Mouse (Mus musculus) right cerebral cortex, adult 18-20 months (tissue): Measurements from ENCODE around the gene Lrba.

ENCODE experiments used
- DNase-seq: peaks from one replicate; pipeline ENCODE4 v3.0.0; 2022; ENCODE audit warnings: mixed read lengths

The Lrba gene

GRCm38 (mm10) chr3:86804265-86804664 is 579.8 kb downstream of the Lrba start:
- peak; percentile 84 for DNase-seq

DNA sequence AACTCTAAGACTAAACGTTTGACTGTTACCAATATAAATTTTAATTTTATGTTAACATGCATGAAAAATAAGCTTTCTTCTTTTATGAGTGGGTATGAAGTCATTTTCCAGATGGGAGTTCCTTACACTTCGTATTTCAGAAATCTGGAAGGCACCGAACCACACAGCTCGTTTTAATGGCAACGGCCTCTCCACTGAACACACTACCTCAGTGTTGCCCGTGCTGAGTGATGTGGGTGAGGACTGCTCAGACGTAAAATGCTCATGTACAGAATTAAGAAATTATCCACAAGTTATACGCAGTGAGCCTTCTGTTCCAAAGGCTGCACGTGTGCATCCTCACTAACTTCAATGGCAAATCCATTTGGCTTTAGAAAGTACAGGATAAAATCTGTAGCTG is 582.4 kb downstream of the Lrba start:
- DNase-seq: no peak

DNA sequence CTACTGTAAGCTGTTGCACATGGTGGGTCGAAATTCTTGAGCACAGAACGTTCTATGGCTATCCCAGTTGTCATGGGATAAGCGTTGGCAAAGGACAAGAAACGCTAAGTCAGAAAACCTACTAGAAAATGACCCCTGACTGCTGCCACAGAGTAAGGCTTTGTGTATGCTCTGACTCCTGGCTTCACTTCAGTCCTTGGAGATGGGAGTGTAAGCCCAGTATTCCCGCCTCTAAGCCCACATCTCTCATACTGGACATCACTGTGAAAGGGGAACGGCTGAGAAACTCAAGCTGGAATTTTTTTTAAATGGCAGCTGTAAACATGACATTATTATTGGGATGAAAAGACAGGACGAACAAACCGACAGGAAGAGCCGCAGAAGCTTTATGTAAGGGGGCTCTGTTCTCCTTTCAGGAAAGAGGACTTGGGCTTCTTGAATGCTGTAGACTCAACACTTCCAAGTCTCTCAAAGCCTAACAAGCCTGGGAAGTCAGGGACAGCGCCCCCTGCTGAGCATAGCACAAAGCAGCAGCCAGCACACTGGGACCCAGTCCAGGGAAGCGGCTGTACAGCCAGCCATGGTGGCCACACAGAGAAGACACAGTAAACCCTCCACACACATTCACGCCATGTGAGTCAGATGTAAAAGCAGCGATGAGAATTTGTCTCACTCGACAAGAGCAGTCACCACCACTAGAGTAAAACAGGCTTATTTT is 583.4 kb downstream of the Lrba start:
- DNase-seq: peak; percentile 60

- DNase-seq: peak; percentile 67
These were observed 584.7 kb downstream of the Lrba start for GRCm38 (mm10) chr3:86809199-86809598.

DNA sequence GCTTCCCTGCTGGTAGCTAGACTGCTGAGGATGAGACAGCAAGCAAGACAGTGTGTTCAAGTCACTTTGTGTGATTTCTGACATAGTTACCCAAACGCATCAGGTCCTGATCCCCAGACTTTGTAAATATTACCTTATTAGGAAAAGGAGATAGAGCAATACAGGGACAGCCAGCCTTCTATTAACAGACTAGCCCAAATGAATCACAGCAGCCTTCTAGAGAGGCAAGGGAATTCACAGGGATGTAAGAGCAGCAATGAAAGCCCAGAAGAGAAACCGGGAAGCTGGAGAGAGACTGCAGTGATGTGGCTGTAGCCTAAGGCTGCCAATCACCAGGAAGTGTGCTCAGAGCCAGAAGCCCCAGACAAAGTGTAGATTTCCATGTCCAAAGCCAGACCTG is 585.2 kb downstream of the Lrba start:
- no peak for DNase-seq

GRCm38 (mm10) chr3:86810908-86811307 is 586.4 kb downstream of the Lrba start:
- DNase-seq: no peak

DNA sequence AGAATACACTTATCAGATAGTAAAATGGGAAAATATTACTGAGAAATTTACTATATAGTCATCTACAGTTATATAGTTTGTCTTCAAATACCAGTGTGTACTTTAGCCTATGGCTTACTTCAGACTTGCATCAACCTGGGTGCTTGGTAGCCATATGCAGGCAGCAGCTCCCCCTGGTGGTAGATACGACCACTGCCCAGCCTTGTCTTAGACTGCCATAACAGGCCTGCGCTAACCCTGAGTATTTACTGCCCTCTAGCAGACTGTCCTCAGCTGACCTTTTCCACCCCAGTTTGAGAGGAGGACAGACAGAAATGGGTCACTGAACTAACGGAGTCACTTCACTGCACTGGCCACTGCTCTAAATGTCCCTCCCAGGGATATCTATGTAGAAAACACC is 588.2 kb downstream of the Lrba start:
- DNase-seq: peak; percentile 83

- no peak for DNase-seq
These were observed 593.6 kb downstream of the Lrba start for GRCm38 (mm10) chr3:86818001-86818585.

DNA sequence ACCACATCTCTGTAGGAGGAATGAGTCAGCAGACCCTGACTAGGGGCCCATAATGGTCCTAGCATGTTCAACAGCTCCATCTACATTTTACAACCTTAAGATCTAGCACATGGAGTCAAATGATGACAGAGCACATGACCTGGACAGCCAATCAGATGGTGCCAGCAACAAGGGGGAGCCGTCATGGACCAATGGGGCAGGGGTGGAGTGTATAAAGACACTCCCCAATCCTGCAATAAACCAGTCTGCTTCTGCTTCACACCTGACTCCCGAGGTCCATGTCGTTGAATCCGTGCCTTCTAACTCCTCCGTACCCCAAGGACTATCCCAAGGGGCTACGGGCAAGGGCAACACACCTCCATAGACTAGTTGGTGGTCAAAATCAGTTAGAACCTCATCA is 594.9 kb downstream of the Lrba start:
- DNase-seq: no peak

- no peak for DNase-seq
These were observed 595.9 kb downstream of the Lrba start for GRCm38 (mm10) chr3:86820344-86820743.

- no peak for DNase-seq
These were observed 596.9 kb downstream of the Lrba start for GRCm38 (mm10) chr3:86821383-86821782.

GRCm38 (mm10) chr3:86827506-86827905 is 603.0 kb downstream of the Lrba start:
- DNase-seq: no peak

GRCm38 (mm10) chr3:86832115-86832514 is 607.6 kb downstream of the Lrba start:
- peak; percentile 39 for DNase-seq
